12 mouse cellular contexts compared by ENCODE assay signal in genomic region chr2:33877663-33878360, GRCm38 (mm10). TPM values are rescaled to one million over a fixed set of nuclear protein-coding genes. Genes with fewer than 3 reads are reported as not detected.
A peak's percentile ranks its signal among the peaks of the same experiment; 100 is the strongest.
DNase-seq lines count a peak whose midpoint lies in the region; ATAC-seq and TF ChIP-seq lines count a peak whose summit lies in the region.
"Had no signal": no experiment of that assay in that cellular context is flagged by ENCODE, and none has a peak within 500 bp of the region (broad histone marks: within the 10 kb centered on the region; RNA-seq: fewer than 3 reads in every experiment).

No protein-coding gene starts in this region.

- peaks cover under 1% of the 10 kb centered on the region for H3K36me3 ChIP-seq in liver, embryonic 11.5 days (ENCODE audit: control insufficient read depth, insufficient read depth, low read length)
- peaks cover 13% of the 10 kb centered on the region for H3K36me3 ChIP-seq in hindbrain, embryonic 12.5 days
- H3K36me3 ChIP-seq in midbrain, postnatal 0 days (ENCODE audit: insufficient read depth, low read length), result peaks cover 15% of the 10 kb centered on the region

- no peak overlapping the region for H3K4me2 ChIP-seq in liver, embryonic 11.5 days
- H3K4me2 ChIP-seq in hindbrain, embryonic 12.5 days (replicated peaks), result no peak overlapping the region
- no peak overlapping the region for H3K4me2 ChIP-seq in midbrain, postnatal 0 days (ENCODE audit: low read depth, low read length, poor library complexity, severe bottlenecking)

- H3K4me1 ChIP-seq in liver, embryonic 11.5 days (replicated peaks; ENCODE audit: control insufficient read depth, insufficient read depth, low read length), result peaks cover 40% of the 10 kb centered on the region
- H3K4me1 ChIP-seq in hindbrain, embryonic 12.5 days, result peaks cover 77% of the 10 kb centered on the region
- peaks cover 32% of the 10 kb centered on the region for H3K4me1 ChIP-seq in midbrain, postnatal 0 days (ENCODE audit: insufficient read depth, low read length)

- no peak overlapping the region for H3K4me3 ChIP-seq in liver, embryonic 11.5 days (ENCODE audit: low read depth, low read length)
- no peak overlapping the region for H3K4me3 ChIP-seq in hindbrain, embryonic 12.5 days
- H3K4me3 ChIP-seq in midbrain, postnatal 0 days (ENCODE audit: low read depth, low read length), result no peak overlapping the region

- no peaks in the 10 kb centered on the region for H3K9me3 ChIP-seq in liver, embryonic 11.5 days (ENCODE audit: control insufficient read depth, low read length)
- H3K9me3 ChIP-seq in hindbrain, embryonic 12.5 days (replicated peaks), result no peaks in the 10 kb centered on the region
- H3K9me3 ChIP-seq in midbrain, postnatal 0 days (ENCODE audit: low read length), result no peaks in the 10 kb centered on the region

- H3K9ac ChIP-seq in liver, embryonic 11.5 days (ENCODE audit: low read depth, low read length), result peak overlapping the region; percentile 5; the same call in 1 of the 2 replicates
- H3K9ac ChIP-seq in hindbrain, embryonic 12.5 days, result 0 out of 2 replicates have a peak overlapping the region, but pooled peaks have one; percentile 23
- no peak overlapping the region for H3K9ac ChIP-seq in midbrain, postnatal 0 days (replicated peaks; ENCODE audit: low read length, poor library complexity, severe bottlenecking)
- H3K9ac ChIP-seq: liver, postnatal 0 days had no signal

- no peaks in the 10 kb centered on the region for H3K27me3 ChIP-seq in liver, embryonic 11.5 days (replicated peaks; ENCODE audit: control insufficient read depth, insufficient read depth, low read length)
- no peaks in the 10 kb centered on the region for H3K27me3 ChIP-seq in hindbrain, embryonic 12.5 days
- no peaks in the 10 kb centered on the region for H3K27me3 ChIP-seq in midbrain, postnatal 0 days (ENCODE audit: insufficient read depth, low read length)
- H3K27me3 ChIP-seq: Patski had no signal

- WGBS in liver, embryonic 11.5 days, result 66% methylated on average over 6 of the region's 6 CpGs
- WGBS in hindbrain, embryonic 12.5 days, result 64% methylated on average over 6 of the region's 6 CpGs
- 71% methylated on average over 6 of the region's 6 CpGs for WGBS in midbrain, postnatal 0 days

- no peak for ATAC-seq in liver, embryonic 11.5 days (replicated peaks; ENCODE audit: low FRiP score)
- ATAC-seq in hindbrain, embryonic 12.5 days (ENCODE audit: low FRiP score), result no peak
- ATAC-seq in midbrain, postnatal 0 days (ENCODE audit: low FRiP score), result no peak
- no peak for ATAC-seq in inflammation-experienced regulatory T-cells, adult 6 months
- ATAC-seq: liver, postnatal 0 days; Patski had no signal

- DNase-seq in adrenal gland, adult 2 months, result peak; percentile 40
- DNase-seq in adrenal gland, postnatal 10 days, result no peak
- DNase-seq in liver, embryonic 11.5 days (ENCODE audit: low spot score), result no peak
- DNase-seq in liver, result no peak
- no peak for DNase-seq in midbrain, postnatal 0 days (ENCODE audit: low spot score)
- no peak for DNase-seq in left cerebral cortex, adult 9 months (ENCODE audit: low spot score in 2 of 2)
- DNase-seq: cerebellum, adult 8-10 months; kidney, adult 8-10 months; liver, postnatal 0 days had no signal

- no peak for TF ChIP-seq CTCF in midbrain, postnatal 0 days (IDR thresholded peaks at IDR 0.05)

- no peak overlapping the region for H3K27ac ChIP-seq in liver, embryonic 11.5 days (ENCODE audit: low read depth, low read length)
- peak overlapping the region; percentile 99 for H3K27ac ChIP-seq in hindbrain, embryonic 12.5 days
- peak overlapping the region; percentile 94 for H3K27ac ChIP-seq in midbrain, postnatal 0 days (ENCODE audit: low read depth, low read length)

RNA-seq across cellular contexts. Expression of gene Mvb12b, which starts 9.9 kb away (rescaled TPM):
- total RNA-seq in adrenal gland, adult 2 months (2021), result 10 to 100 TPM; 16.3 to 23.3 TPM
- polyA plus RNA-seq in adrenal gland, adult 2 months (2012; rRNA removed), result 27.8 and 41.3 TPM in 2 replicates
- 10 to 100 TPM; 17.4 to 23.0 TPM for total RNA-seq in adrenal gland, postnatal 10 days (2021)
- polyA plus RNA-seq in liver, embryonic 11.5 days (2014; fragmentation: Nextera tagmentation; extraction: Ambion mirVana), result 17.7 and 18.3 TPM in 2 replicates
- polyA plus RNA-seq in hindbrain, embryonic 12.5 days (2016; fragmentation: Nextera tagmentation; extraction: Ambion mirVana), result 58.9 and 61.5 TPM in 2 replicates
- 133 and 155 TPM in 2 replicates for total RNA-seq in midbrain, postnatal 0 days (2014; rRNA removed)
- 48.8 and 68.1 TPM in 2 replicates for polyA plus RNA-seq in midbrain, postnatal 0 days (2015; fragmentation: Nextera tagmentation; extraction: Ambion mirVana)
- 1 to 10 TPM in 2 of 3 experiments, under 1 TPM in 1; 0.80 to 2.0 (median 1.9) TPM for polyA plus RNA-seq in inflammation-experienced regulatory T-cells, adult 6 months (2017; shearing (Covaris generic))
